Mouse (Mus musculus): Measurements from ENCODE around the gene Cyp4v3. TPM values are rescaled to one million over a fixed set of nuclear protein-coding genes. Genes with fewer than 3 reads are reported as not detected.
"Not testable (repeated sequence)": the region's sequence is repeated elsewhere in the genome, so short reads cannot be mapped to it uniquely, and the experiment has no call there.

Gene Cyp4v3
- polyA plus RNA-seq, 1 experiment from 2014 or later, result 3.5 TPM

DNA sequence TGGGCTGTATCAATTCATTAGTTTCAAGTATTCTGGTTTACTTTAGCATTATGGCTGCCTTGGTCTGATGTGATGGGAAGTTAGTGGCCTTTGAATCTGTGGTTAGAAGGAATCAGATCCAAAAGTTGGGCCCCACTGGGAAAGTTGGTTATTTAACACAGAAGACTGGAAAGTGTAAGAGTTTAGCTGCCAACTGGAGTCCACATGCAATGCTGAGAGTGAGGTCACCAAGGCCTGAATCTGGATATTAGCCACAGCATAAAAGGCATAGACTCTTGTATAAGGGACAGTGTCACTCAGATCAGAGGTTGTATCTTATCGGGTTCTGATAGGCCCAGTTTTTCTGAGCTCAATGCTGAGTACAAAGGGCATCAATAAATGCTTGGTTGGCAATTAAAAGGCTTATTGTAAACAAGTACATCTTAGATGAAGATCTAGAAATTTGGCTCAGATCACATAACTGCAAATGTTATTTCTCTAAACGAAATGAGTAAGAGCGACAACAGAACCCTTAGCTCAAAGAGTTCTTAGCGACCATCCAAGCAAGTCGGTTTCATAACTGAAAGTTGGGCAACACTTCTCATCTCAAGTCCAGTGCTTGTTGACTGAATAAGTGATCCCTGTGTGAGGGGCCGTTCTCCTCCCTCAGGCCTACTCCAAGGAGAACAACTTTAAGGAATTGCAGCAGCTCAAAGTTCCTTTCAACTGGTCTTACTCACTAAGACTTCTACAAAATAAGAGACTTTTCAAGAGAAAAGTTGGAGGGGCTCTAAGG, 3.6 kb downstream of the Cyp4v3 start:
- Histone ChIP-seq H3K27ac (replicated peaks; ENCODE audit: low read depth, low read length) (no peak overlapping the region), H3K4me2 (ENCODE audit: low read depth, low read length) (no peak overlapping the region), H3K4me1 (ENCODE audit: control insufficient read depth, insufficient read depth, low read length) (0 out of 2 replicates have a peak, but pooled peaks cover 7% of the 10 kb centered on the region), H3K27me3 (replicated peaks; ENCODE audit: control insufficient read depth, insufficient read depth, low read length) (no peaks in the 10 kb centered on the region), H3K9ac (ENCODE audit: low read depth, low read length) (no peak overlapping the region), H3K4me3 (ENCODE audit: low read depth, low read length) (no peak overlapping the region), H3K9me3 (ENCODE audit: control insufficient read depth, low read length) (no peaks in the 10 kb centered on the region), H3K36me3 (ENCODE audit: control insufficient read depth, insufficient read depth, low read length) (no peaks in the 10 kb centered on the region)
- DNase-seq (ENCODE audit: low spot score), result no peak
- no peak for ATAC-seq (ENCODE audit: low read depth)
- WGBS, result 90% methylated on average over 6 of the region's 6 CpGs

DNA sequence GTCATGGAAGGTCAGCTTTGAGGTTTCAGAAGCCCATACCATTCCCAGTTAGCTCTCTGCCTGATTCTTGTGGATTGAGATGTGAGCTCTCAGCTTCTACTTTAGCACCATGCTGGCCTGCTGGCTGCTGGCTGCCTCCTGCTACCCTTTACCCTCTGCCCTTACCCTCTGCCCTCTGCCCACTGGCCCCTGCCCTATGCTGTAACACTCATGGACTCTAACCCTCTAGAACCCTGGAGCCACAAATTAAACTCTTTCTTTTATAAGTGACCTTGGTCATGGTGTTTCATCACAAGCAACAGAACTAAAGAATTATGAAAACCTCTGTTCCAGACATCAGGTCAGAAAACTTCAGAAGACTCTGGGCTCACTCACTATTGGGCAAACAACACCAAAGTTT, 5.9 kb downstream of the Cyp4v3 start:
- not testable (repeated sequence) for ATAC-seq (ENCODE audit: low read depth); H3K4me3 ChIP-seq (ENCODE audit: low read depth, low read length)

DNA sequence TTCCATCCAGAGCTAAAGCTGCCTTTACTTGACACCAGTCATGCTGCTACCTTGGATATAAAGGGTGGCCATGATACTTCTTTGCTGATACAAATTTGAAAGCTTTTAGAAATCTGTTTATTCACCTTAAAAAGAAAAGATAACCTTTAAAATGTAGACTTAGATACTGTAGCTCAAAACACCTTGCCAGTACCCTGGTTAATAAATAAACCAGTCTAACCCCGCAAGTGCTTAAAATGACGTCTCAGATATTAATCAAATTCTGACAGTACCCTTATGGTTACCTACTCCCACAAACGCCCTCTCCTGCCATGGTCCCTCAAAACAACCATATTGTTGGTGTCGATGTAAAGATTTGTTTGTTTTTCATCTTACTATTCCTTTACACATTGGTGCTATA, 8.9 kb downstream of the Cyp4v3 start:
- ATAC-seq (ENCODE audit: low read depth) (no peak), DNase-seq (ENCODE audit: low spot score) (no peak)
- Histone ChIP-seq H3K4me1 (ENCODE audit: control insufficient read depth, insufficient read depth, low read length) (no peaks in the 10 kb centered on the region), H3K4me3 (ENCODE audit: low read depth, low read length) (no peak overlapping the region), H3K4me2 (ENCODE audit: low read depth, low read length) (no peak overlapping the region), H3K9ac (ENCODE audit: low read depth, low read length) (no peak overlapping the region), H3K27ac (replicated peaks; ENCODE audit: low read depth, low read length) (no peak overlapping the region), H3K36me3 (ENCODE audit: control insufficient read depth, insufficient read depth, low read length) (no peaks in the 10 kb centered on the region), H3K9me3 (ENCODE audit: control insufficient read depth, low read length) (no peaks in the 10 kb centered on the region), H3K27me3 (replicated peaks; ENCODE audit: control insufficient read depth, insufficient read depth, low read length) (no peaks in the 10 kb centered on the region)
- WGBS, result 90% methylated on average over 4 of the region's 4 CpGs

More for the DNA sequence above, 5.9 kb downstream of the Cyp4v3 start:
- not testable (repeated sequence) for H3K9me3 ChIP-seq (ENCODE audit: control insufficient read depth, low read length); H3K4me1 ChIP-seq (ENCODE audit: control insufficient read depth, insufficient read depth, low read length); DNase-seq (ENCODE audit: low spot score); H3K9ac ChIP-seq (ENCODE audit: low read depth, low read length); H3K27ac ChIP-seq (replicated peaks; ENCODE audit: low read depth, low read length); H3K4me2 ChIP-seq (ENCODE audit: low read depth, low read length); H3K27me3 ChIP-seq (replicated peaks; ENCODE audit: control insufficient read depth, insufficient read depth, low read length); H3K36me3 ChIP-seq (ENCODE audit: control insufficient read depth, insufficient read depth, low read length)

DNA sequence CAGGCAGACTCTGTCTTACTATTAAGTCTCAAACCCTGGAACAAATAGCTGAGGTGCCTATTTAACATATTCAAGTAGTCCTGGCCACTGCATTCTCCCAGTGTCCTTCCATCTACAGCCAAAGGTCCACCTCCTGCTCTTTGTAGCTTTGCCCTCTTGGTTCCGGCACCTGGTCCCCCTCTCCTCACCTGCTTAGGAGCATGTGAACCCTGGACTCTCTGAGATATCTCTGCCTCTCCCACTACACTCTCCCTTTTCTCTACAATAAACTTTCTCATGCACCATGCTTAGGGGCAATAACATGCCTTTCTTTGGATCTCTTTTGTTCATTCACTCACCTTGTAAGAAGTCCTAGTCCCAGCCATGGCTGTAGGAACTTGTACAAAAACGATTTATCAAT, 11.7 kb downstream of the Cyp4v3 start:
- H3K4me3 ChIP-seq (ENCODE audit: low read depth, low read length), result no peak overlapping the region
- ATAC-seq (ENCODE audit: low read depth), result no peak
- WGBS, result 81% methylated on average over 2 of the region's 2 CpGs
- no peak for DNase-seq (ENCODE audit: low spot score)
- no peak overlapping the region for H3K27ac ChIP-seq (replicated peaks; ENCODE audit: low read depth, low read length)
- no peaks in the 10 kb centered on the region for H3K9me3 ChIP-seq (ENCODE audit: control insufficient read depth, low read length)
- H3K4me2 ChIP-seq (ENCODE audit: low read depth, low read length), result no peak overlapping the region
- no peaks in the 10 kb centered on the region for H3K36me3 ChIP-seq (ENCODE audit: control insufficient read depth, insufficient read depth, low read length)
- no peaks in the 10 kb centered on the region for H3K4me1 ChIP-seq (ENCODE audit: control insufficient read depth, insufficient read depth, low read length)
- H3K27me3 ChIP-seq (replicated peaks; ENCODE audit: control insufficient read depth, insufficient read depth, low read length), result no peaks in the 10 kb centered on the region
- H3K9ac ChIP-seq (ENCODE audit: low read depth, low read length), result no peak overlapping the region

DNA sequence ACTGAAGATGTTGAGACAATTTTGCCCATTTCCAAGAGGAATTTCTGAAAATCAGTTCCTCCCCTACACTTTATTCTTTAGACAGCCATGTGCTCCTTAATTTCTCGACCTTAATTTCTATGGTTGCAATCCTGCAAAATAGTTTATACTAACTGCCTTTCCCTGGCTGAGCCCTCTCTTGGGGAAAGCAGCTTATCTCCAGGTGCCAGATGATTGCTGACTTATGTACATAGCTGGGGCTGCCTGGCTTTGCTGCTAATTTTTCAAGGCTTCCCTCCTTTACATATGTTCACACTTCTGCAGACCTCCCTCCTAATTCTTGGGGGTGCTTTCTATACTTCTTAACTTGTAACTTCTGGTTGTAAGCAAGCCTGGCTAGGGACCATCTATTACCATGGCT, 12.1 kb downstream of the Cyp4v3 start:
- Histone ChIP-seq H3K9ac (ENCODE audit: low read depth, low read length) (no peak overlapping the region), H3K4me1 (ENCODE audit: control insufficient read depth, insufficient read depth, low read length) (no peaks in the 10 kb centered on the region), H3K27me3 (replicated peaks; ENCODE audit: control insufficient read depth, insufficient read depth, low read length) (no peaks in the 10 kb centered on the region), H3K36me3 (ENCODE audit: control insufficient read depth, insufficient read depth, low read length) (no peaks in the 10 kb centered on the region), H3K4me2 (ENCODE audit: low read depth, low read length) (no peak overlapping the region), H3K4me3 (ENCODE audit: low read depth, low read length) (no peak overlapping the region), H3K27ac (replicated peaks; ENCODE audit: low read depth, low read length) (no peak overlapping the region), H3K9me3 (ENCODE audit: control insufficient read depth, low read length) (no peaks in the 10 kb centered on the region)
- ATAC-seq (ENCODE audit: low read depth) (no peak), DNase-seq (ENCODE audit: low spot score) (no peak)
- WGBS, result 60% methylated on average over 1 of the region's 1 CpGs

DNA sequence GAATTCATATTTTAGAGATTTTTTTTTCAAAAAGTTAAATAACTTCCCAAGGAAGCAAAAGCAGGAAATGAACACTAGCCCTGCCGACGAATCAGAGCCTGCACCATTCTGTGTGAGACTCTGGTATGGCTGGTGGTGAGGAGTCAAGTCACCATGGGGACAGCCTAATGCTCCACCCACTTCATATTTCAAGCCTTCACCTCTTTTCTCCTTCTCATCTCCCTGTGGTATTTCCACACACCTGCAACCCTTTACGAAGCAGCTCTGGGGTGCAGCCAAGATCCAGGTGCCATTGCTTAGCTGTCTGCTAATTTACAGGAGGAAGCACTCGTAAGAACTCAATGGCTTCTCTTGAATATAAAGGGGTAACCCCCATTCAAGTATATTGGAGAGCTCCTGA, 22.0 kb downstream of the Cyp4v3 start:
- DNase-seq (ENCODE audit: low spot score) (no peak), ATAC-seq (ENCODE audit: low read depth) (no peak)
- no peak overlapping the region for H3K27ac ChIP-seq (replicated peaks; ENCODE audit: low read depth, low read length)
- WGBS, result 77% methylated on average over 4 of the region's 4 CpGs
- no peak overlapping the region for H3K9ac ChIP-seq (ENCODE audit: low read depth, low read length)
- H3K9me3 ChIP-seq (ENCODE audit: control insufficient read depth, low read length), result no peaks in the 10 kb centered on the region
- H3K36me3 ChIP-seq (ENCODE audit: control insufficient read depth, insufficient read depth, low read length), result no peaks in the 10 kb centered on the region
- no peak overlapping the region for H3K4me3 ChIP-seq (ENCODE audit: low read depth, low read length)
- no peaks in the 10 kb centered on the region for H3K27me3 ChIP-seq (replicated peaks; ENCODE audit: control insufficient read depth, insufficient read depth, low read length)
- no peaks in the 10 kb centered on the region for H3K4me1 ChIP-seq (ENCODE audit: control insufficient read depth, insufficient read depth, low read length)
- H3K4me2 ChIP-seq (ENCODE audit: low read depth, low read length), result no peak overlapping the region

DNA sequence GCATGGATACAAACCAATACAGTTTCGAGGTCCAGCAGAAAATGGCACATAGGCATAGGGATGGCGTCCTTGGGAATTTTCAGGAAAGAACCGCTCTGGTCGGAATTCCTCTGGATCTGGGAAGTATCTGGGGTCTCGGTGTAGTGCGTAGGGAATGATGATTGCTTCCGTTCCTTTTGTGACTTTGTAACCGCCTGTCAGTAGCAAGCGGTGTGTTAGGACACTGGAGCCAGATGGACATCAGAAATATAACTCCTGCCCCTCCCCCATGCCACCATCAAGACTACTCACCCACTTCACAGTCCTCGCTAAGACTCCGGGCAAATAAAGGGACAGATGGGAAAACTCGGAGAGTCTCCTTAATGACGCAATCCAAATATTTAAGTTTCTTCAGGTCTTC, 24.6 kb downstream of the Cyp4v3 start, which contains the start of gene Gm45753:
Gm45753 (minus strand) TSS at position 101 of the 400 bp plus-strand sequence.
- no peaks in the 10 kb centered on the region for H3K4me1 ChIP-seq (ENCODE audit: control insufficient read depth, insufficient read depth, low read length)
- no peak within 1 kb of the TSS for H3K4me2 ChIP-seq (ENCODE audit: low read depth, low read length)
- no peak within 1 kb of the TSS for H3K4me3 ChIP-seq (ENCODE audit: low read depth, low read length)
- H3K27ac ChIP-seq (replicated peaks; ENCODE audit: low read depth, low read length), result no peak within 1 kb of the TSS
- H3K36me3 ChIP-seq (ENCODE audit: control insufficient read depth, insufficient read depth, low read length), result no peaks in the 10 kb centered on the region
- DNase-seq (ENCODE audit: low spot score) (no peak), ATAC-seq (ENCODE audit: low read depth) (no peak)
- no peak within 1 kb of the TSS for H3K9ac ChIP-seq (ENCODE audit: low read depth, low read length)
- 87% methylated on average over 13 of the region's 13 CpGs for WGBS
- no peaks in the 10 kb centered on the region for H3K9me3 ChIP-seq (ENCODE audit: control insufficient read depth, low read length)
- no peaks in the 10 kb centered on the region for H3K27me3 ChIP-seq (replicated peaks; ENCODE audit: control insufficient read depth, insufficient read depth, low read length)

DNA sequence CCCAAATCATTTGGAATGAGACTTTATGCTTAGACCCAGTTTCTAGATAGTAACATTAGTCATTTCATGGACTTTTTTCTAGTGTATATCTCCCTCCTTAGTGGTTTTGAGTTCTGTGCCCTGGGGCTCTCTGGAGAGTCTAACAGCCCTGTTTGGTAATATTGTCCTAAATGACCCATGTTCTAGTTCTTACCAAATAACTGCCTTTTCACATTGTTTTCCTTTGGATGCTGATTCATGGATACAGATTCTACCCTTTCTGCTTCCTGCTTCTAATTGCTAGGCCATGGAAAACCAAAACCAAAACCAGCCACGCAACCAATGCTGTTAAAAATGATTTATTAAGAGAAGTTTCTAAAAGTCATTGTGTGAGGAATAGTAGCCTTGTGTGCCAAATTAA, 27.5 kb downstream of the Cyp4v3 start:
- H3K4me2 ChIP-seq (ENCODE audit: low read depth, low read length), result no peak overlapping the region
- no peak overlapping the region for H3K4me3 ChIP-seq (ENCODE audit: low read depth, low read length)
- H3K9ac ChIP-seq (ENCODE audit: low read depth, low read length), result no peak overlapping the region
- H3K36me3 ChIP-seq (ENCODE audit: control insufficient read depth, insufficient read depth, low read length), result no peaks in the 10 kb centered on the region
- no peaks in the 10 kb centered on the region for H3K9me3 ChIP-seq (ENCODE audit: control insufficient read depth, low read length)
- no peaks in the 10 kb centered on the region for H3K4me1 ChIP-seq (ENCODE audit: control insufficient read depth, insufficient read depth, low read length)
- ATAC-seq (ENCODE audit: low read depth) (no peak), DNase-seq (ENCODE audit: low spot score) (no peak)
- no peak overlapping the region for H3K27ac ChIP-seq (replicated peaks; ENCODE audit: low read depth, low read length)
- H3K27me3 ChIP-seq (replicated peaks; ENCODE audit: control insufficient read depth, insufficient read depth, low read length), result no peaks in the 10 kb centered on the region
- WGBS, result 85% methylated on average over 1 of the region's 1 CpGs

DNA sequence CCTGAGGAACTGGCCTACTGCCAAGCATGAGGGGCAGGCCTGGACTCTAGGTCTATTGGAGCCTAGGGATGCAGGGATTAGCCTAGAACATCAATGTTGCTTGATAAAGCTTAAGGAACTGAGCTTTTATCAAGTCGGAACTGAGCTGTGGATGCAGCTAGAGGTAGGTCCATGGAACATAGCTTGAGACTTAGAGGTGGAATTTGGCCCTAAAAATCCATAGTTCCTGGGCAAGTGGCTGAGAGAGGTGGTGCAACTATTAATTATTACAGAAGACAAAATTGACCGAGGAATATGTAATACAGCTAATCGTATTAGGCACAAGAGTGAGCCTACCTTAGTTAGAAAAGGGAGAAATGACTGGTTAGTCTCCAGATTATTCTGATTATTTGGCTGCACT, 28.7 kb downstream of the Cyp4v3 start:
- H3K4me2 ChIP-seq (ENCODE audit: low read depth, low read length), result no peak overlapping the region
- ATAC-seq (ENCODE audit: low read depth) (no peak), DNase-seq (ENCODE audit: low spot score) (no peak)
- no peak overlapping the region for H3K9ac ChIP-seq (ENCODE audit: low read depth, low read length)
- H3K9me3 ChIP-seq (ENCODE audit: control insufficient read depth, low read length), result no peaks in the 10 kb centered on the region
- H3K4me1 ChIP-seq (ENCODE audit: control insufficient read depth, insufficient read depth, low read length), result no peaks in the 10 kb centered on the region
- H3K4me3 ChIP-seq (ENCODE audit: low read depth, low read length), result no peak overlapping the region
- WGBS, result 93% methylated on average over 3 of the region's 3 CpGs
- H3K36me3 ChIP-seq (ENCODE audit: control insufficient read depth, insufficient read depth, low read length), result no peaks in the 10 kb centered on the region
- no peak overlapping the region for H3K27ac ChIP-seq (replicated peaks; ENCODE audit: low read depth, low read length)
- no peaks in the 10 kb centered on the region for H3K27me3 ChIP-seq (replicated peaks; ENCODE audit: control insufficient read depth, insufficient read depth, low read length)

All from embryonic facial prominence, embryonic 14.5 days (tissue).